Mouse (Mus musculus): ENCODE measurements around the gene Gpr146.

GRCm38 (mm10) chr5:139442962-139443361 is 65.5 kb downstream of the Gpr146 start:
- no peak for TF ChIP-seq POLR2A (IDR thresholded peaks at IDR 0.05; ENCODE audit: insufficient read depth, low read length)
- TF ChIP-seq CTCF (IDR thresholded peaks at IDR 0.05; ENCODE audit: low read depth, low read length), result no peak

Data from ES-Bruce4 (cell line).